Mouse (Mus musculus) stomach, embryonic 14.5 days (tissue): ENCODE measurements around the gene Ppp2r1b. TPM values are rescaled to one million over a fixed set of nuclear protein-coding genes. Genes with fewer than 3 reads are reported as not detected.

Experiments used
- ATAC-seq: fragments of 200-750 bp; cut with Nextera tagmentation; 2 replicates; pipeline ENCODE4 v1.8.0; 2017; ENCODE audit warnings: low read depth, moderate TSS enrichment; ENCODE audit not compliant: insufficient number of reproducible peaks, insufficient read depth, low FRiP score
- H3K27ac ChIP-seq: fragments of 300-500 bp; sonication (generic); 2 replicates; pipeline ENCODE4 v1.5.1; 2014; ENCODE audit warnings: mild to moderate bottlenecking, low read length, moderate library complexity, mixed read lengths
- H3K27me3 ChIP-seq: fragments of 300-500 bp; sonication (generic); 2 replicates; pipeline ENCODE4 v1.6.1; 2014; ENCODE audit warnings: low read length, control low read depth, mixed read lengths; ENCODE audit not compliant: control insufficient read depth, insufficient read depth
- H3K36me3 ChIP-seq: fragments of 300-500 bp; sonication (generic); 2 replicates; pipeline ENCODE4 v1.6.1; 2014; ENCODE audit warnings: mild to moderate bottlenecking, control low read depth, low read length, moderate library complexity, mixed read lengths; ENCODE audit not compliant: control insufficient read depth, insufficient read depth
- H3K4me1 ChIP-seq: fragments of 300-500 bp; sonication (generic); 2 replicates; pipeline ENCODE4 v1.6.1; 2014; ENCODE audit warnings: low read length, control low read depth, mixed read lengths; ENCODE audit not compliant: control insufficient read depth, insufficient read depth
- H3K4me2 ChIP-seq: fragments of 300-500 bp; sonication (generic); replicated peaks from 2 replicates; pipeline ENCODE4 v1.6.1; 2014; ENCODE audit warnings: low read depth, low read length, control low read depth
- H3K4me3 ChIP-seq: fragments of 300-500 bp; sonication (generic); 2 replicates; pipeline ENCODE4 v1.5.1; 2014; ENCODE audit warnings: low read depth, low read length, control low read depth
- H3K9ac ChIP-seq: fragments of 300-500 bp; sonication (generic); replicated peaks from 2 replicates; pipeline ENCODE4 v1.6.1; 2014; ENCODE audit warnings: low read depth, mild to moderate bottlenecking, control low read depth, low read length, moderate library complexity, mixed read lengths
- H3K9me3 ChIP-seq: fragments of 300-500 bp; sonication (generic); 2 replicates; pipeline ENCODE4 v1.6.1; 2016; ENCODE audit warnings: low read depth, low read length, control low read depth; ENCODE audit not compliant: control insufficient read depth
- WGBS: fragments of 180-500 bp; shearing (Covaris S2); extraction: QIAGEN DNeasy Blood & Tissue Kit; methylation state at CpG from one replicate; pipeline ENCODE4 v1.1.7; 2014; 5-methylcytosine and 5-hydroxymethylcytosine counted together
- polyA plus RNA-seq: library from polyadenylated mRNA; unstranded; fragments of >200 nt; fragmentation: Nextera tagmentation; extraction: Ambion mirVana; gene quantifications from 2 replicates; pipeline ENCODE4 v1.2.1, GENCODE M21; 2014

The Ppp2r1b gene
- polyA plus RNA-seq, 1 experiment from 2014 or later, result 73.1 TPM

- ATAC-seq, result no peak
- Histone ChIP-seq H3K4me2 (no peak overlapping the region), H3K27me3 (no peaks in the 10 kb centered on the region), H3K27ac (no peak overlapping the region), H3K4me3 (no peak overlapping the region), H3K36me3 (peaks cover 37% of the 10 kb centered on the region), H3K9ac (no peak overlapping the region), H3K4me1 (no peaks in the 10 kb centered on the region), H3K9me3 (no peaks in the 10 kb centered on the region)
- WGBS, result 84% methylated on average over 2 of the region's 2 CpGs
Observed at GRCm38 (mm10) chr9:50811746-50812145, 33.4 kb upstream of the Ppp2r1b start.

GRCm38 (mm10) chr9:50813796-50814195 is 31.3 kb upstream of the Ppp2r1b start:
- Histone ChIP-seq H3K27me3 (no peaks in the 10 kb centered on the region), H3K4me1 (no peaks in the 10 kb centered on the region), H3K9ac (no peak overlapping the region), H3K4me2 (no peak overlapping the region), H3K27ac (no peak overlapping the region), H3K9me3 (no peaks in the 10 kb centered on the region), H3K36me3 (peaks cover 32% of the 10 kb centered on the region), H3K4me3 (no peak overlapping the region)
- no peak for ATAC-seq
- 95% methylated on average over 5 of the region's 5 CpGs for WGBS

GRCm38 (mm10) chr9:50815666-50816065 is 29.4 kb upstream of the Ppp2r1b start:
- 99% methylated on average over 4 of the region's 4 CpGs for WGBS
- Histone ChIP-seq H3K9me3 (no peaks in the 10 kb centered on the region), H3K4me3 (no peak overlapping the region), H3K9ac (no peak overlapping the region), H3K27me3 (no peaks in the 10 kb centered on the region), H3K36me3 (peaks cover 21% of the 10 kb centered on the region), H3K4me1 (no peaks in the 10 kb centered on the region), H3K27ac (no peak overlapping the region), H3K4me2 (no peak overlapping the region)
- ATAC-seq, result no peak

GRCm38 (mm10) chr9:50816512-50816911 is 28.6 kb upstream of the Ppp2r1b start:
- Histone ChIP-seq H3K9ac (no peak overlapping the region), H3K27ac (no peak overlapping the region), H3K9me3 (no peaks in the 10 kb centered on the region), H3K4me2 (no peak overlapping the region), H3K4me3 (no peak overlapping the region), H3K36me3 (peaks cover 21% of the 10 kb centered on the region), H3K4me1 (no peaks in the 10 kb centered on the region), H3K27me3 (no peaks in the 10 kb centered on the region)
- ATAC-seq, result no peak
- WGBS, result 100% methylated on average over 1 of the region's 1 CpGs

GRCm38 (mm10) chr9:50818050-50818449 is 27.1 kb upstream of the Ppp2r1b start:
- H3K9me3 ChIP-seq, result no peaks in the 10 kb centered on the region
- no peak overlapping the region for H3K27ac ChIP-seq
- H3K4me2 ChIP-seq, result no peak overlapping the region
- H3K27me3 ChIP-seq, result no peaks in the 10 kb centered on the region
- 76% methylated on average over 6 of the region's 6 CpGs for WGBS
- no peaks in the 10 kb centered on the region for H3K4me1 ChIP-seq
- no peak overlapping the region for H3K4me3 ChIP-seq
- ATAC-seq, result no peak
- no peak overlapping the region for H3K9ac ChIP-seq
- peaks cover 24% of the 10 kb centered on the region for H3K36me3 ChIP-seq

GRCm38 (mm10) chr9:50819716-50820115 is 25.4 kb upstream of the Ppp2r1b start:
- no peak for ATAC-seq
- Histone ChIP-seq H3K4me2 (no peak overlapping the region), H3K4me3 (no peak overlapping the region), H3K27me3 (no peaks in the 10 kb centered on the region), H3K4me1 (no peaks in the 10 kb centered on the region), H3K27ac (no peak overlapping the region), H3K36me3 (peaks cover 21% of the 10 kb centered on the region), H3K9ac (no peak overlapping the region), H3K9me3 (no peaks in the 10 kb centered on the region)
- WGBS, result 83% methylated on average over 6 of the region's 6 CpGs

- no peak overlapping the region for H3K9ac ChIP-seq
Observed at GRCm38 (mm10) chr9:50821651-50822050, 23.4 kb upstream of the Ppp2r1b start.

GRCm38 (mm10) chr9:50822216-50822615 is 22.9 kb upstream of the Ppp2r1b start:
- Histone ChIP-seq H3K27ac (no peak overlapping the region), H3K36me3 (peaks cover 22% of the 10 kb centered on the region), H3K9ac (no peak overlapping the region), H3K4me2 (no peak overlapping the region), H3K4me1 (no peaks in the 10 kb centered on the region), H3K4me3 (no peak overlapping the region), H3K9me3 (no peaks in the 10 kb centered on the region), H3K27me3 (no peaks in the 10 kb centered on the region)
- 96% methylated on average over 5 of the region's 5 CpGs for WGBS
- ATAC-seq, result no peak

More at GRCm38 (mm10) chr9:50821651-50822050, 23.4 kb upstream of the Ppp2r1b start:
- no peak for ATAC-seq
- H3K27me3 ChIP-seq, result no peaks in the 10 kb centered on the region
- 91% methylated on average over 6 of the region's 6 CpGs for WGBS
- no peaks in the 10 kb centered on the region for H3K9me3 ChIP-seq
- no peak overlapping the region for H3K4me2 ChIP-seq
- H3K36me3 ChIP-seq, result peaks cover 23% of the 10 kb centered on the region
- no peak overlapping the region for H3K4me3 ChIP-seq
- H3K27ac ChIP-seq, result no peak overlapping the region
- no peaks in the 10 kb centered on the region for H3K4me1 ChIP-seq

- WGBS, result 87% methylated on average over 11 of the region's 11 CpGs
- no peak overlapping the region for H3K4me2 ChIP-seq
Observed at GRCm38 (mm10) chr9:50823779-50824453, 21.2 kb upstream of the Ppp2r1b start.

More at GRCm38 (mm10) chr9:50823779-50824453, 21.2 kb upstream of the Ppp2r1b start:
- Histone ChIP-seq H3K4me3 (no peak overlapping the region), H3K4me1 (no peaks in the 10 kb centered on the region), H3K27me3 (no peaks in the 10 kb centered on the region), H3K36me3 (peaks cover 22% of the 10 kb centered on the region; the same call in 1 of the 2 replicates), H3K27ac (no peak overlapping the region), H3K9ac (no peak overlapping the region), H3K9me3 (no peaks in the 10 kb centered on the region)
- peak; percentile 71; the same call in 1 of the 2 replicates for ATAC-seq
